Mouse (Mus musculus): ENCODE measurements around the gene Slc40a1.

DNA sequence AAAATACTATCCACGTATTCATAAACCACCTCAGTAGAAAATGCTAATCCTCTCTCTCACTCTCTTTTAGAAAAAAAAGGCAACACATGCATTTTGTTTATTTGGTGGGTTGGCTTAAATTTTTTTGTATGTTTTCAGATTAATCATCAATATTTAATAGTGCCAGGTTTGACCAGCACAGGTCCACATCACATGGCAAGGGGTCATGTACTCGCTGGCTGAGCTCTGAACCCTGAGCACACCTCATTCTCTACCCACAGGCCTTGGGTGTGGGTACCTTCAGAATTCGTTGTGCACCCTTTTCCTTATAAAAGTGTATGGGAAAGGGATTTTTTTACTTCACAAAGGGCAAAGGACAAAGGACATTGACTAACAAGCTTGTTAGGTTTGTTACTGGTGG is 22.2 kb downstream of the Slc40a1 start:
- TF ChIP-seq GATA1 (IDR thresholded peaks at IDR 0.05; ENCODE audit: borderline replicate concordance, low read length) (no peak), FLI1 (IDR thresholded peaks at IDR 0.05; ENCODE audit: low read length) (no peak)
